Mouse (Mus musculus) c-Kit-positive CD71-positive TER-119-positive erythroid progenitor cells, embryonic 14.5 days (primary cell): ENCODE measurements around the gene Mxi1.

Experiments
- DNase-seq: peaks from one replicate; pipeline ENCODE4 v3.0.0-alpha.2; 2013; ENCODE audit warnings: low spot score

Mxi1 gene

GRCm38 (mm10) chr19:53423816-53424465, 113.6 kb downstream of the Mxi1 start:
- no peak for DNase-seq

- DNase-seq: no peak
Observed at GRCm38 (mm10) chr19:53424629-53425028, 114.3 kb downstream of the Mxi1 start.
